Comparison of ENCODE assay signal across 14 mouse cellular contexts in genomic region chr5:82253356-82254104, GRCm38 (mm10).
"Had no signal": no experiment of that assay in that cellular context is flagged by ENCODE, and none has a peak within 500 bp of the region (broad histone marks: within the 10 kb centered on the region; RNA-seq: fewer than 3 reads in every experiment).

No protein-coding gene starts in this region.

- H3K27me3 ChIP-seq: midbrain, embryonic 12.5 days; midbrain, embryonic 15.5 days; neural tube, embryonic 12.5 days; stomach, embryonic 15.5 days had no signal

- ATAC-seq: midbrain, embryonic 15.5 days had no signal

- H3K27ac ChIP-seq: midbrain, embryonic 10.5 days; midbrain, embryonic 12.5 days; midbrain, embryonic 15.5 days; neural tube, embryonic 12.5 days; stomach, embryonic 15.5 days; stomach, postnatal 0 days had no signal

- H3K9ac ChIP-seq: lung, embryonic 14.5 days; midbrain, embryonic 12.5 days; midbrain, embryonic 15.5 days; neural tube, embryonic 12.5 days; stomach, embryonic 15.5 days had no signal

- H3K9me3 ChIP-seq: midbrain, embryonic 10.5 days; midbrain, embryonic 12.5 days; midbrain, embryonic 15.5 days; neural tube, embryonic 12.5 days; stomach, embryonic 15.5 days had no signal

- H3K4me1 ChIP-seq: midbrain, embryonic 10.5 days; midbrain, embryonic 12.5 days; midbrain, embryonic 15.5 days; neural tube, embryonic 12.5 days; stomach, embryonic 15.5 days had no signal

- H3K36me3 ChIP-seq: midbrain, embryonic 10.5 days; midbrain, embryonic 12.5 days; midbrain, embryonic 15.5 days; neural tube, embryonic 12.5 days; stomach, embryonic 15.5 days had no signal

- H3K4me2 ChIP-seq: lung, embryonic 14.5 days; midbrain, embryonic 12.5 days; midbrain, embryonic 15.5 days; neural tube, embryonic 12.5 days; stomach, embryonic 15.5 days had no signal

- DNase-seq: lung, adult 18-20 months; lung, embryonic 14.5 days; lung, postnatal 10 days; lung, postnatal 4 days; right cerebral cortex, postnatal 14 days; thymus, adult 2 months; thymus, postnatal 25 days; thymus, postnatal 4 days had no signal

- H3K4me3 ChIP-seq: midbrain, embryonic 10.5 days; midbrain, embryonic 12.5 days; midbrain, embryonic 15.5 days; neural tube, embryonic 12.5 days; stomach, embryonic 15.5 days had no signal
